Mouse (Mus musculus) ES-Bruce4 (cell line): Measurements from ENCODE around the gene Ptpn3. TPM values are rescaled to one million over a fixed set of nuclear protein-coding genes. Genes with fewer than 3 reads are reported as not detected.

ENCODE experiments used
- H3K27ac ChIP-seq: 2 replicates; pipeline ENCODE4 v1.5.1; 2012; ENCODE audit warnings: low read length, inconsistent platforms; ENCODE audit not compliant: insufficient read depth
- H3K27me3 ChIP-seq: 2 replicates; pipeline ENCODE4 v1.6.1; 2012; ENCODE audit warnings: mild to moderate bottlenecking, low read length, inconsistent platforms; ENCODE audit not compliant: control insufficient read depth, poor library complexity, insufficient read depth, severe bottlenecking
- H3K36me3 ChIP-seq: 2 replicates; pipeline ENCODE4 v1.6.1; 2012; ENCODE audit warnings: inconsistent platforms, mild to moderate bottlenecking, low read length, moderate library complexity; ENCODE audit not compliant: control insufficient read depth, poor library complexity, insufficient read depth, severe bottlenecking
- H3K4me1 ChIP-seq: one replicate; pipeline ENCODE4 v1.8.1; 2011; ENCODE audit warnings: low read length; ENCODE audit not compliant: control insufficient read depth, insufficient read depth
- H3K4me3 ChIP-seq: 2 replicates; pipeline ENCODE4 v1.5.1; 2011; ENCODE audit warnings: low read depth, mild to moderate bottlenecking, low read length
- H3K9ac ChIP-seq: 2 replicates; pipeline ENCODE4 v1.6.1; 2012; ENCODE audit warnings: low read depth, mild to moderate bottlenecking, inconsistent platforms; ENCODE audit not compliant: poor library complexity, severe bottlenecking
- H3K9me3 ChIP-seq: replicated peaks from 2 replicates; pipeline ENCODE4 v1.6.1; 2012; ENCODE audit warnings: mild to moderate bottlenecking, low read length, inconsistent platforms; ENCODE audit not compliant: control insufficient read depth, poor library complexity, insufficient read depth, severe bottlenecking
- CTCF ChIP-seq: IDR thresholded peaks from one replicate; pipeline ENCODE4 v1.8.1; 2011; ENCODE audit warnings: low read depth, low read length
- EP300 ChIP-seq: IDR thresholded peaks from 2 replicates; pipeline ENCODE4 v1.6.1; 2011; ENCODE audit warnings: low read depth, low read length; ENCODE audit not compliant: insufficient read depth
- POLR2A ChIP-seq: IDR thresholded peaks from one replicate; pipeline ENCODE4 v1.8.1; 2011; ENCODE audit warnings: low read length; ENCODE audit not compliant: insufficient read depth
- polyA plus RNA-seq: library from polyadenylated mRNA; stranded (reverse); fragments of >200 nt; gene quantifications from 2 replicates; pipeline ENCODE4 v1.2.4, GENCODE M21; 2011; ENCODE audit warnings: low read depth; ENCODE audit not compliant: missing spikeins, insufficient read depth, insufficient read length

Ptpn3 gene
- polyA plus RNA-seq, 1 experiment, result 30.6 TPM

DNA sequence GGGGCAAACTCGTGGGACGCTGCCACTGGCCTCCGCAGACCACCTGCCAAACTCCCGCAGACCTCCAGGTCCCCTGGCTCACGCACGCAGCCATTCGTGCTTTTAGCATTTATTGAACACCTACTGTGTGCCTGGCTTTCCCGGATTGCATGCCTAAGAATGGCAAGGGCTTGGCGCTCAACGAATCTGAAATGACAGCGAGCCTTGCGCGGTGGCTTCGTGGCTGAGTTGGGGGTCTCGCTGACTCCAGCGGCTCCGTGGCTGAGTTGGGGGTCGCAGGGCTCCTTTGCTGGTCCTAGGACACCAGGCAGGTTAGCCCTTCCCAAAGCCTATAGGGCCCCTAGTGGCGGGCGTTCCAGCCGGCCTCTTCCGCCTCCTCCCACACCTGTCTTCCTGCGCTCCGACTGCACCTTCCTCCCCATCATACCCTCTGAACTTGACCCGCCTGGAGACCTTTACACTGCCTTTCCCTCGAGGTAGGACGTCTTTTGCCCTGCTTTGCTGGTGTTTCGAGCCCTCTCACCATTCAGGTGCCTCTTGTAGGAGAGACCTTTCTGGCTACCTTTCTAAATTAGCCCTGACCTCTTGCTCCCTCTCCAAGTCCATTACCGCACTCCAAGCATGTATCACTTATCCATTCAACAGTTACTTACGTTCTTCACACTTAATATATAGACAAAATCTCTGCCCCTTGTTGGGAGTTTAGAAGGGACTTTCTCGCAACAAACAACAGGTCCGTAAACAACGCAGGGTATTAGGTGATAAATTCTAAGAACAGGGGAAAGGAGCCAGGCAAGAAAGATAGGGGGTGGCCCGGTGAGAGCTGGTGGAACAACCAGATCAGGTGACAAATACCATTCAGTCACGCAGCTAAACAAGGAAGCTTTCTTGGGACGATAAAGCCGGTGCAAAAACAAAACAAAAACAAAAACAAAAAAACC is 898 bp downstream of the Ptpn3 start:
- Histone ChIP-seq H3K27me3 (no peaks in the 10 kb centered on the region), H3K27ac (peak overlapping the region; percentile 69), H3K9ac (peak overlapping the region; percentile 94), H3K36me3 (no peaks in the 10 kb centered on the region), H3K4me1 (peaks cover 2% of the 10 kb centered on the region), H3K9me3 (no peaks in the 10 kb centered on the region), H3K4me3 (peak overlapping the region; percentile 79)
- TF ChIP-seq POLR2A (no peak), EP300 (0 out of 2 replicates have a peak, but pooled peaks have one; percentile 19)

DNA sequence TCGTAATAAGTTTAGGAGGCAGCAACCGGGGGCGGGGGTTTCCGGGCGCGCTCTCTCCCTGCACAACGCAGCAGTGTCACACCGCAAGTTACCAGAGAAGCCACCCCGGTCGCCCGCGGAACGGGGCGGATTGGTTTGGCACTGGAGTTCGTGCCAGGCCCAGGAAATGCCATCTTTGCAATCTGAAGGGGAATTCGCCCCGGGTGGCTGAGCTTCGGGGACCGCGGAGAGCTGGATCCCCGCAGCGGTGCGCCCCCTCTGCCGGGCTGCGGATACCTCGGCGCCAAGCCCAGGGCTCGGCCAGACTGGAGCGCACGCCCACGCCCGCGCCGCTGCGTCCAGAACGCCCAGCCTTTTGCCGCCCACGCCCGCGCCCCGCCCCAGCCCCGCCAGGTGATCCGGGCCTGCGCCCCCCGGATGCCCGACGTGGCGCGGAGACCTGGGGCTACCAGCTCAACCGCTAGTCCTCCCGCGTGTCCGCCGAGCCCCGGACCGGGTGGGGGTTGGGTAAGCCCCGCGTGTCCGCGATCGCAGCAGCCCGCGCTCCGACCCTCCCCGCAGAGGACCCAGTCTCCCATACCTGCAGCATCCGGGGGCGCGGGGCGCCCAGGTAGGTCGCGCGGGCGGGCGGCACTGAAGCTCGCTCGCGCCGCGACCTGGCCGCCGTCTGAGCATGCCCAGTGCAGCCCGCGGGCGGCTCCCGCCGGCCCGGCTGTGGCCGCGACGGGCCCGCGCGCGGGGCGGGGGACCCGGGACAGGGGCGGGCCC is 1.8 kb downstream of the Ptpn3 start:
- Histone ChIP-seq H3K9ac (peak overlapping the region; percentile 94), H3K27ac (no peak overlapping the region), H3K4me1 (peaks cover 7% of the 10 kb centered on the region), H3K36me3 (no peaks in the 10 kb centered on the region), H3K27me3 (no peaks in the 10 kb centered on the region), H3K4me3 (peak overlapping the region; percentile 84), H3K9me3 (no peaks in the 10 kb centered on the region)
- TF ChIP-seq POLR2A (no peak), EP300 (no peak), CTCF (no peak)

DNA sequence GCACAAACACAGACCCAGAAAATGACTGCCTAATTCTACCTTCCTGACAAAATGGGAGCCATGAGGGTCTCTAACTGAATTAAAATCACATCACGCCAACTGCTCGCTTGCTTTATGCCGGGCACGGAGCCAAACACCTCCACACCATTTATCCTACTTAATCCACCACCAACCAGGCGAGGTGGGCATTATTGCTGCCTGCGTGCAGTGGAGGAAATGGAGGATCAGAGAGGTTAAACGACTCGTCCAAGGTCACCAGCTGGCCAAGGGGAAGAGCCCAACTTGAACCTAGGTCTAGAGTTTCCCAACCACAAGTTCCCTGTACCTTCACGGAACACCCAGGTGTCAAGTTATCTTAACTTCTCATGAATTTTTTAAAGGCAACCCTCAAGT is 2.3 kb downstream of the Ptpn3 start:
- no peaks in the 10 kb centered on the region for H3K36me3 ChIP-seq
- H3K27me3 ChIP-seq, result no peaks in the 10 kb centered on the region
- peak overlapping the region; percentile 94 for H3K9ac ChIP-seq
- TF ChIP-seq CTCF, result no peak
- TF ChIP-seq EP300, result no peak
- no peak for TF ChIP-seq POLR2A
- no peak overlapping the region for H3K27ac ChIP-seq
- H3K9me3 ChIP-seq, result no peaks in the 10 kb centered on the region
- H3K4me1 ChIP-seq, result peaks cover 9% of the 10 kb centered on the region
- peak overlapping the region; percentile 84 for H3K4me3 ChIP-seq

DNA sequence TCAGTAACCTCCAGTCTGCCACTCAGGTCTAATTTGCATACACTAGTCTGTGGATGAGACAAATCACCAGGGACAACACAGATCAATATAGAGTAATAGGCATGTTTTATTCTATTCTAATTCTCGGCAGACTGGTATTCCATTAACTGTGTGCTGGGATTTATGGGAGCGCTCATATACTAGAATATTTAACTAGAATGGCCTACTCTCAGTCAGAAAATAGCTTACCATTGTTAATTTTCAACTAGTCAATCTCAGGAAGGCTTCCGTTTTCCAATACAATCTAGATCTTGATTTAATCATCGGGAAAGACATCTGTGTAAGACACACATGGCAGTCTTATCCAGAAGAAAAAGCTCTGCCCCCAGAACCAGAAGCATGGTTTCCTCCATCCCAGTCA is 3.5 kb downstream of the Ptpn3 start:
- Histone ChIP-seq H3K9ac (no peak overlapping the region), H3K9me3 (no peaks in the 10 kb centered on the region), H3K27ac (no peak overlapping the region), H3K4me3 (no peak overlapping the region), H3K27me3 (no peaks in the 10 kb centered on the region), H3K4me1 (peaks cover 9% of the 10 kb centered on the region), H3K36me3 (no peaks in the 10 kb centered on the region)
- TF ChIP-seq EP300 (no peak), POLR2A (no peak), CTCF (no peak)

DNA sequence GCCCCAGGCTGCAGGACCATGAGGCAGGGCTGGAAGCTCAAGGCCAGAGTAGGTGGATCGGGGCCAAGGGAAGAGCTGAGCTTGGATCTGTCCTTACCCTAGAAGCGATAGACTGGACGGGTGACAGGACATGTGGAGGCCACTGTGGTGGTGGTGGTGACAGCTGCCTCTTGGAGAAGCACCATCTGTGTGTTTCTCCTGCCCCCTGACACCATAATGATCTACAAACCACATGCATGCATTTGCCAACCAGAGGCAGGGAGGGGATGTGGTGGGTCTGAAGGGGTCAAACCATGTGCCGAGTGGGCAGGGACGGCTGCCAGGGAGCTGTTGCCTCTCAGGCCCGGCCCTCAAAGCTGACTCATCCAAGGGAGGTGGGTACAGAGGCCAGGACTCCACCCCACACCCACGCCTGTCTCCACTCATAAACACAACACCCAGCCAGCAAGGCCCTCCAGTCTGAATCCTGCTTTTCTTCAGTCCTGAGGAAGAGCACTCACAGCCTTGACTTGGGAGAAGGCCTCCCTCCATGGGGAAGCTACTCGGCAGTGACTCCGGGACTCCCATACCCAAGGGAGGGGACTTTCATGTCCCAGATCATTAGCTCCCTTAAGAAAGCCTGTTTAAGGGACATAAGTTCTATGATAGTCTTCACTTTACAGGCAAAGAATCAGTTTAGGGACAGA is 6.5 kb downstream of the Ptpn3 start:
- TF ChIP-seq CTCF (no peak), POLR2A (no peak), EP300 (no peak)
- H3K4me3 ChIP-seq, result no peak overlapping the region
- H3K27ac ChIP-seq, result no peak overlapping the region
- no peaks in the 10 kb centered on the region for H3K27me3 ChIP-seq
- no peaks in the 10 kb centered on the region for H3K9me3 ChIP-seq
- H3K4me1 ChIP-seq, result peaks cover 9% of the 10 kb centered on the region
- no peak overlapping the region for H3K9ac ChIP-seq
- no peaks in the 10 kb centered on the region for H3K36me3 ChIP-seq
